ENCODE assay signal across 27 mouse cellular contexts in genomic region chr3:122721522-122721921, GRCm38 (mm10). TPM values are rescaled to one million over a fixed set of nuclear protein-coding genes. Genes with fewer than 3 reads are reported as not detected.
DNase-seq lines count a peak whose midpoint lies in the region; ATAC-seq and TF ChIP-seq lines count a peak whose summit lies in the region.
"Had no signal": no experiment of that assay in that cellular context is flagged by ENCODE, and none has a peak within 500 bp of the region (broad histone marks: within the 10 kb centered on the region; RNA-seq: fewer than 3 reads in every experiment).

No protein-coding gene starts in this region.

- H3K27ac ChIP-seq in cerebellum, adult 2 months (ENCODE audit: insufficient read depth, low read length) = no peak overlapping the region
- H3K27ac ChIP-seq: forebrain, embryonic 10.5 days; forebrain, embryonic 13.5 days; heart, adult 2 months; heart, embryonic 10.5 days; heart, embryonic 13.5 days; hindbrain, embryonic 14.5 days; hindbrain, postnatal 0 days had no signal

- no peak for TF ChIP-seq POLR2A in cerebellum, adult 2 months (IDR thresholded peaks at IDR 0.05; ENCODE audit: borderline replicate concordance, insufficient read depth, low read length)

- H3K4me1 ChIP-seq in cerebellum, adult 2 months (ENCODE audit: control insufficient read depth, insufficient read depth, low read length) = no peaks in the 10 kb centered on the region
- H3K4me1 ChIP-seq: forebrain, embryonic 10.5 days; forebrain, embryonic 13.5 days; heart, embryonic 10.5 days; heart, embryonic 13.5 days had no signal

- TF ChIP-seq CTCF in C2C12 (IDR thresholded peaks at IDR 0.05; ENCODE audit: control insufficient read depth, insufficient read depth, insufficient read length) = no peak
- no peak for TF ChIP-seq CTCF in cerebellum, adult 2 months (IDR thresholded peaks at IDR 0.05; ENCODE audit: borderline replicate concordance, insufficient read depth, low read depth, low read length)

- H3K4me3 ChIP-seq in C2C12 (ENCODE audit: insufficient read depth, poor library complexity, severe bottlenecking) = no peak overlapping the region
- no peak overlapping the region for H3K4me3 ChIP-seq in cerebellum, adult 2 months (replicated peaks; ENCODE audit: insufficient read depth, low read depth, low read length)
- H3K4me3 ChIP-seq: forebrain, embryonic 10.5 days; forebrain, embryonic 13.5 days; heart, adult 2 months; heart, embryonic 10.5 days; heart, embryonic 13.5 days had no signal

- no peaks in the 10 kb centered on the region for H3K79me3 ChIP-seq in C2C12 (ENCODE audit: low read depth)

- DNase-seq in lung, postnatal 36 days = no peak
- no peak for DNase-seq in cerebellum, adult 2 months
- DNase-seq in embryo, embryonic 9.5 days (ENCODE audit: extremely low spot score) = no peak
- no peak for DNase-seq in spleen, postnatal 14 days (ENCODE audit: low spot score in 2 of 2)
- DNase-seq: adrenal gland, adult 8-10 months; adrenal gland, postnatal 25 days; cerebellum, adult 11-12 months; cerebellum, adult 9-10 months; cerebellum, postnatal 14 days; gastrocnemius, postnatal 25 days; heart, adult 2 months; heart, postnatal 14 days; heart, postnatal 4 days had no signal

- H3K27me3 ChIP-seq in C2C12 (ENCODE audit: control insufficient read depth, insufficient read depth, insufficient read length) = no peaks in the 10 kb centered on the region
- no peaks in the 10 kb centered on the region for H3K27me3 ChIP-seq in cerebellum, adult 2 months (ENCODE audit: control insufficient read depth, insufficient read depth, low read length)
- H3K27me3 ChIP-seq: forebrain, embryonic 13.5 days; heart, embryonic 13.5 days had no signal

- H3K79me2 ChIP-seq in C2C12 (ENCODE audit: control insufficient read depth, insufficient read depth) = no peaks in the 10 kb centered on the region

- 88% methylated on average over 9 of the region's 9 CpGs for WGBS in cerebellum, adult 2 months

- H3K36me3 ChIP-seq in C2C12 (ENCODE audit: control insufficient read depth, insufficient read depth) = no peaks in the 10 kb centered on the region
- H3K36me3 ChIP-seq: forebrain, embryonic 10.5 days; heart, embryonic 10.5 days; heart, embryonic 13.5 days had no signal

- ATAC-seq in common myeloid progenitor, adult 5-6 weeks (replicated peaks; ENCODE audit: low read depth, poor library complexity, severe bottlenecking) = peak; percentile 22; the same call in 1 of the 2 replicates
- ATAC-seq in megakaryocyte progenitor cell, adult 5-6 weeks (replicated peaks; ENCODE audit: poor library complexity) = peak; percentile 29
- ATAC-seq: activated CD4-positive, CD25-positive, alpha-beta regulatory T cell, adult 4 months; forebrain, embryonic 13.5 days; forebrain, embryonic 16.5 days; hindbrain, postnatal 0 days; inflammation-experienced regulatory T-cells, adult 6 months; intestine, embryonic 16.5 days had no signal

- no peak overlapping the region for H3ac ChIP-seq in C2C12 (ENCODE audit: control insufficient read depth, insufficient read length, low read depth)

TF ChIP-seq in C2C12, 6 proteins besides CTCF, POLR2A, EP300 and RAD21:
- TF ChIP-seq MAX (IDR thresholded peaks at IDR 0.05) = no peak
- TF ChIP-seq CEBPB (IDR thresholded peaks at IDR 0.05; ENCODE audit: low read depth) = peak; percentile 63
- TF ChIP-seq FOSL1 (IDR thresholded peaks at IDR 0.05; ENCODE audit: insufficient read depth, low read length, poor library complexity, severe bottlenecking) = no peak
- TF ChIP-seq MYOG (IDR thresholded peaks at IDR 0.05; ENCODE audit: control insufficient read depth, extremely low read depth, insufficient read length) = no peak

RNA-seq across cellular contexts. Expression of gene Pde5a, which starts 7.2 kb away (rescaled TPM):
- polyA plus RNA-seq in C2C12 (2012; fragmentation: generic; extraction: Trizol) = 2.9 TPM
- total RNA-seq in common myeloid progenitor, adult 5-6 weeks (2017) = 7.1 and 10.1 TPM in 2 replicates
- total RNA-seq in megakaryocyte progenitor cell, adult 5-6 weeks (2015) = 1.1 TPM in 2 replicates
- total RNA-seq in megakaryocyte progenitor cell, adult 5-6 weeks (2017) = 1.2 and 1.3 TPM in 2 replicates
- polyA plus RNA-seq in cerebellum, adult 2 months (2012; rRNA removed) = 16.1 and 18.9 TPM in 2 replicates
- total RNA-seq: MEL had no signal
